Comparison of ENCODE assay signal across 8 mouse cellular contexts in genomic region chr17:31011551-31012394, GRCm38 (mm10). TPM values are rescaled to one million over a fixed set of nuclear protein-coding genes. Genes with fewer than 3 reads are reported as not detected.
DNase-seq lines count a peak whose midpoint lies in the region; ATAC-seq and TF ChIP-seq lines count a peak whose summit lies in the region.

No protein-coding gene starts in this region.

- H3K9me3 ChIP-seq in heart, embryonic 12.5 days (replicated peaks) = 0 out of 2 replicates have a peak, but pooled peaks cover 11% of the 10 kb centered on the region

- ATAC-seq in heart, embryonic 12.5 days (ENCODE audit: insufficient number of reproducible peaks, low FRiP score) = no peak
- peak; percentile 77; the same call in 1 of the 2 replicates for ATAC-seq in erythroblast, adult 5-6 weeks (replicated peaks; ENCODE audit: low FRiP score, poor library complexity, severe bottlenecking)
- ATAC-seq in inflammation-experienced regulatory T-cells, adult 6 months = peak; percentile 84
- peak; percentile 93 for ATAC-seq in megakaryocyte, adult 5-6 weeks (ENCODE audit: poor library complexity, severe bottlenecking)

- no peaks in the 10 kb centered on the region for H3K79me2 ChIP-seq in C2C12 (ENCODE audit: control insufficient read depth, insufficient read depth)

- no peak overlapping the region for H3ac ChIP-seq in C2C12 (ENCODE audit: control insufficient read depth, insufficient read length, low read depth)

- H3K36me3 ChIP-seq in heart, embryonic 12.5 days = no peaks in the 10 kb centered on the region
- H3K36me3 ChIP-seq in C2C12 (ENCODE audit: control insufficient read depth, insufficient read depth) = no peaks in the 10 kb centered on the region

- H3K4me1 ChIP-seq in heart, embryonic 12.5 days (replicated peaks) = no peaks in the 10 kb centered on the region
- H3K4me1 ChIP-seq in bone marrow, adult 2 months (ENCODE audit: control insufficient read depth, insufficient read depth, low read length) = no peaks in the 10 kb centered on the region; the same call in 1 of the 2 replicates

- WGBS in heart, embryonic 12.5 days = 30% methylated on average over 9 of the region's 9 CpGs
- 12% methylated on average over 9 of the region's 9 CpGs for WGBS in bone marrow, adult 2 months

- H3K27ac ChIP-seq in heart, embryonic 12.5 days (ENCODE audit: poor library complexity, severe bottlenecking) = no peak overlapping the region
- H3K27ac ChIP-seq in bone marrow, adult 2 months (ENCODE audit: control insufficient read depth, insufficient read depth, low read depth, low read length, poor library complexity) = no peak overlapping the region

- peak; percentile 77 for TF ChIP-seq CTCF in C2C12 (IDR thresholded peaks at IDR 0.05; ENCODE audit: control insufficient read depth, insufficient read depth, insufficient read length)
- peak; percentile 98 for TF ChIP-seq CTCF in bone marrow, adult 2 months (IDR thresholded peaks at IDR 0.05; ENCODE audit: control insufficient read depth, insufficient read depth, low read length)

- H3K4me2 ChIP-seq in heart, embryonic 12.5 days = no peak overlapping the region

- TF ChIP-seq POLR2A in bone marrow, adult 2 months (IDR thresholded peaks at IDR 0.05; ENCODE audit: borderline replicate concordance, control insufficient read depth, low read depth, low read length) = no peak

- H3K4me3 ChIP-seq in heart, embryonic 12.5 days = no peak overlapping the region
- H3K4me3 ChIP-seq in C2C12 (ENCODE audit: insufficient read depth, poor library complexity, severe bottlenecking) = no peak overlapping the region
- H3K4me3 ChIP-seq in bone marrow, adult 2 months (replicated peaks; ENCODE audit: control insufficient read depth, low read depth, low read length) = peak overlapping the region; percentile 14

- no peaks in the 10 kb centered on the region for H3K79me3 ChIP-seq in C2C12 (ENCODE audit: low read depth)

- H3K9ac ChIP-seq in heart, embryonic 12.5 days = no peak overlapping the region

- no peaks in the 10 kb centered on the region for H3K27me3 ChIP-seq in heart, embryonic 12.5 days (replicated peaks)
- H3K27me3 ChIP-seq in C2C12 (ENCODE audit: control insufficient read depth, insufficient read depth, insufficient read length) = no peaks in the 10 kb centered on the region

- DNase-seq in heart, adult 18-20 months = peak; percentile 27 to 78
- peak; percentile 18 to 61 for DNase-seq in spleen, adult 18-20 months

TF ChIP-seq in C2C12, 6 proteins besides CTCF, POLR2A, EP300 and RAD21:
- TF ChIP-seq USF1 (IDR thresholded peaks at IDR 0.05; ENCODE audit: low read depth) (no peak), MYOG (IDR thresholded peaks at IDR 0.05; ENCODE audit: control insufficient read depth, extremely low read depth, insufficient read length) (no peak), FOSL1 (IDR thresholded peaks at IDR 0.05; ENCODE audit: insufficient read depth, low read length, poor library complexity, severe bottlenecking) (no peak), MYOD1 (IDR thresholded peaks at IDR 0.05; ENCODE audit: control insufficient read depth, insufficient read length, low read depth) (no peak), MAX (IDR thresholded peaks at IDR 0.05) (no peak)

RNA-seq across cellular contexts. Expression of gene Abcg1, which starts 45.7 kb away (rescaled TPM):
- 1 to 10 TPM; 7.9 to 8.9 TPM for total RNA-seq in heart, adult 18-20 months (2021)
- 5.5 and 6.6 TPM in 2 replicates for polyA plus RNA-seq in heart, embryonic 12.5 days (2016; fragmentation: Nextera tagmentation; extraction: Ambion mirVana)
- polyA plus RNA-seq in C2C12 (2012; fragmentation: generic; extraction: Trizol) = 0.46 TPM
- polyA plus RNA-seq in bone marrow, adult 2 months (2011; ENCODE audit: insufficient read depth, insufficient read length, low replicate concordance, missing spikeins) = 5.2 and 10.4 TPM in 2 replicates
- total RNA-seq in erythroblast, adult 5-6 weeks (2015; ENCODE audit: low replicate concordance) = 2.9 and 3.1 TPM in 2 replicates
- 3.3 and 5.5 TPM in 2 replicates for total RNA-seq in erythroblast, adult 5-6 weeks (2017; ENCODE audit: low replicate concordance)
- 100 to 1,000 TPM in 1 of 3 experiments, 10 to 100 TPM in 2; 67.1 to 113 (median 95.6) TPM for polyA plus RNA-seq in inflammation-experienced regulatory T-cells, adult 6 months (2017; shearing (Covaris generic))
- 13.2 and 20.1 TPM in 2 replicates for total RNA-seq in megakaryocyte, adult 5-6 weeks (2015)
- 19.2 and 23.7 TPM in 2 replicates for total RNA-seq in megakaryocyte, adult 5-6 weeks (2017)

RNA-seq across cellular contexts. Expression of gene Umodl1, which starts 57.3 kb away (rescaled TPM):
- total RNA-seq in heart, adult 18-20 months (2021) = not detected
- polyA plus RNA-seq in heart, embryonic 12.5 days (2016; fragmentation: Nextera tagmentation; extraction: Ambion mirVana) = not detected in 2 replicates
- polyA plus RNA-seq in C2C12 (2012; fragmentation: generic; extraction: Trizol) = not detected
- polyA plus RNA-seq in bone marrow, adult 2 months (2011; ENCODE audit: insufficient read depth, insufficient read length, low replicate concordance, missing spikeins) = not detected in 2 replicates
- not detected in 2 replicates for total RNA-seq in erythroblast, adult 5-6 weeks (2015; ENCODE audit: low replicate concordance)
- total RNA-seq in erythroblast, adult 5-6 weeks (2017; ENCODE audit: low replicate concordance) = not detected in 2 replicates
- not detected for polyA plus RNA-seq in inflammation-experienced regulatory T-cells, adult 6 months (2017; shearing (Covaris generic))
- total RNA-seq in megakaryocyte, adult 5-6 weeks (2015) = not detected in 2 replicates
- total RNA-seq in megakaryocyte, adult 5-6 weeks (2017) = not detected in 2 replicates
